Mouse (Mus musculus): ENCODE results near the gene Rasgef1a. TPM values are rescaled to one million over a fixed set of nuclear protein-coding genes. Genes with fewer than 3 reads are reported as not detected.

Gene Rasgef1a
- total and polyA plus RNA-seq, 3 experiments, result 0.18 to 0.37 (median 0.37) TPM

DNA sequence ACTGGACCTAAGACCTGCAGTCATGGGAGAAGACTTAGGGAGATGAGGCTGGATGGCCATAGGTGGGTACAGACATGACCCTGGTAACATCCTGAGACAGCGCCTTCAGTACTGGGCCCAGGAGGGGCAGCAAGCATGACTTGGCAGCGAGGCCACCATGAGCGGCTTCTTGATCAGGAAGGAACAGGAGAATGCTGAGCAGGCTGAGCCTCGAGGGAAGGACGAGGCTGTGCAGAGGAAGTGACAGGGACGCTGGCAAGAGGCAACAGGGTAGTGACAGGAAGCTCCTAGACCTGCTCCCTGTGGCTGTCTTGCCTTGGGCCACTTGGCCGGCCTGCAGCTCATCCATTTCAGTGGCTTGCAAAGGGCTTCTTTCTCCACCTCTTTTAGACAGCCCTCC lies 66.2 kb downstream of the Rasgef1a start:
- no peaks in the 10 kb centered on the region for H3K27me3 ChIP-seq (ENCODE audit: control insufficient read depth, insufficient read depth, low read length)
- TF ChIP-seq EP300 (IDR thresholded peaks at IDR 0.05; ENCODE audit: insufficient read depth, low read depth, low read length), result no peak
- no peak for TF ChIP-seq CTCF (IDR thresholded peaks at IDR 0.05)
- no peak for TF ChIP-seq POLR2A (IDR thresholded peaks at IDR 0.05; ENCODE audit: insufficient read depth, low read depth, low read length)
- intact Hi-C loops (cut with DNase I), result no loop called here
- DNase-seq, result no peak
- H3K36me3 ChIP-seq (ENCODE audit: control insufficient read depth, insufficient read depth, low read length), result no peaks in the 10 kb centered on the region
- 44% methylated on average over 7 of the region's 7 CpGs for WGBS
- no peak overlapping the region for H3K27ac ChIP-seq
- no peak overlapping the region for H3K9ac ChIP-seq (ENCODE audit: low read depth, low read length)
- H3K79me2 ChIP-seq (replicated peaks; ENCODE audit: control insufficient read depth, insufficient read depth, low read length), result no peaks in the 10 kb centered on the region
- no peaks in the 10 kb centered on the region for H3K4me1 ChIP-seq (ENCODE audit: control insufficient read depth, insufficient read depth, low read length)
- no peak overlapping the region for H3K4me3 ChIP-seq

GRCm38 (mm10) chr6:118078751-118079150 lies 67.5 kb downstream of the Rasgef1a start:
- Histone ChIP-seq H3K79me2 (replicated peaks; ENCODE audit: control insufficient read depth, insufficient read depth, low read length) (no peaks in the 10 kb centered on the region), H3K27ac (no peak overlapping the region), H3K4me3 (no peak overlapping the region), H3K27me3 (ENCODE audit: control insufficient read depth, insufficient read depth, low read length) (no peaks in the 10 kb centered on the region), H3K9ac (ENCODE audit: low read depth, low read length) (no peak overlapping the region), H3K36me3 (ENCODE audit: control insufficient read depth, insufficient read depth, low read length) (no peaks in the 10 kb centered on the region), H3K4me1 (ENCODE audit: control insufficient read depth, insufficient read depth, low read length) (no peaks in the 10 kb centered on the region)
- WGBS, result 79% methylated on average over 10 of the region's 10 CpGs
- intact Hi-C loops (cut with DNase I), result no loop called here
- DNase-seq, result no peak
- no peak for TF ChIP-seq POLR2A (IDR thresholded peaks at IDR 0.05; ENCODE audit: insufficient read depth, low read depth, low read length)
- TF ChIP-seq CTCF (IDR thresholded peaks at IDR 0.05), result no peak
- TF ChIP-seq EP300 (IDR thresholded peaks at IDR 0.05; ENCODE audit: insufficient read depth, low read depth, low read length), result no peak

- WGBS, result 69% methylated on average over 3 of the region's 3 CpGs
- H3K27me3 ChIP-seq (ENCODE audit: control insufficient read depth, insufficient read depth, low read length), result no peaks in the 10 kb centered on the region
- H3K36me3 ChIP-seq (ENCODE audit: control insufficient read depth, insufficient read depth, low read length), result no peaks in the 10 kb centered on the region
- TF ChIP-seq EP300 (IDR thresholded peaks at IDR 0.05; ENCODE audit: insufficient read depth, low read depth, low read length), result no peak
- no peak for TF ChIP-seq CTCF (IDR thresholded peaks at IDR 0.05)
- no peak for TF ChIP-seq POLR2A (IDR thresholded peaks at IDR 0.05; ENCODE audit: insufficient read depth, low read depth, low read length)
- H3K27ac ChIP-seq, result no peak overlapping the region
- DNase-seq, result no peak
- H3K9ac ChIP-seq (ENCODE audit: low read depth, low read length), result no peak overlapping the region
- intact Hi-C loops (cut with DNase I), result no loop called here
- H3K79me2 ChIP-seq (replicated peaks; ENCODE audit: control insufficient read depth, insufficient read depth, low read length), result no peaks in the 10 kb centered on the region
- H3K4me1 ChIP-seq (ENCODE audit: control insufficient read depth, insufficient read depth, low read length), result no peaks in the 10 kb centered on the region
- H3K4me3 ChIP-seq, result no peak overlapping the region
Measured at GRCm38 (mm10) chr6:118079292-118079691, 68.1 kb downstream of the Rasgef1a start.

GRCm38 (mm10) chr6:118079762-118080465 lies 68.7 kb downstream of the Rasgef1a start:
- Histone ChIP-seq H3K4me3 (no peak overlapping the region), H3K79me2 (replicated peaks; ENCODE audit: control insufficient read depth, insufficient read depth, low read length) (no peaks in the 10 kb centered on the region), H3K27ac (no peak overlapping the region), H3K4me1 (ENCODE audit: control insufficient read depth, insufficient read depth, low read length) (no peaks in the 10 kb centered on the region), H3K9ac (ENCODE audit: low read depth, low read length) (no peak overlapping the region), H3K36me3 (ENCODE audit: control insufficient read depth, insufficient read depth, low read length) (no peaks in the 10 kb centered on the region), H3K27me3 (ENCODE audit: control insufficient read depth, insufficient read depth, low read length) (no peaks in the 10 kb centered on the region)
- no peak for DNase-seq
- TF ChIP-seq CTCF (IDR thresholded peaks at IDR 0.05), result no peak
- no peak for TF ChIP-seq EP300 (IDR thresholded peaks at IDR 0.05; ENCODE audit: insufficient read depth, low read depth, low read length)
- no peak for TF ChIP-seq POLR2A (IDR thresholded peaks at IDR 0.05; ENCODE audit: insufficient read depth, low read depth, low read length)
- 75% methylated on average over 10 of the region's 10 CpGs for WGBS
- intact Hi-C loops (cut with DNase I), result no loop called here

GRCm38 (mm10) chr6:118080711-118081110 lies 69.5 kb downstream of the Rasgef1a start:
- H3K27me3 ChIP-seq (ENCODE audit: control insufficient read depth, insufficient read depth, low read length), result no peaks in the 10 kb centered on the region
- 80% methylated on average over 4 of the region's 4 CpGs for WGBS
- no peaks in the 10 kb centered on the region for H3K79me2 ChIP-seq (replicated peaks; ENCODE audit: control insufficient read depth, insufficient read depth, low read length)
- no peak overlapping the region for H3K27ac ChIP-seq
- H3K4me3 ChIP-seq, result no peak overlapping the region
- TF ChIP-seq EP300 (IDR thresholded peaks at IDR 0.05; ENCODE audit: insufficient read depth, low read depth, low read length) (no peak), POLR2A (IDR thresholded peaks at IDR 0.05; ENCODE audit: insufficient read depth, low read depth, low read length) (no peak), CTCF (IDR thresholded peaks at IDR 0.05) (no peak)
- H3K9ac ChIP-seq (ENCODE audit: low read depth, low read length), result no peak overlapping the region
- no peaks in the 10 kb centered on the region for H3K4me1 ChIP-seq (ENCODE audit: control insufficient read depth, insufficient read depth, low read length)
- H3K36me3 ChIP-seq (ENCODE audit: control insufficient read depth, insufficient read depth, low read length), result no peaks in the 10 kb centered on the region
- intact Hi-C loops (cut with DNase I), result no loop called here
- no peak for DNase-seq

DNA sequence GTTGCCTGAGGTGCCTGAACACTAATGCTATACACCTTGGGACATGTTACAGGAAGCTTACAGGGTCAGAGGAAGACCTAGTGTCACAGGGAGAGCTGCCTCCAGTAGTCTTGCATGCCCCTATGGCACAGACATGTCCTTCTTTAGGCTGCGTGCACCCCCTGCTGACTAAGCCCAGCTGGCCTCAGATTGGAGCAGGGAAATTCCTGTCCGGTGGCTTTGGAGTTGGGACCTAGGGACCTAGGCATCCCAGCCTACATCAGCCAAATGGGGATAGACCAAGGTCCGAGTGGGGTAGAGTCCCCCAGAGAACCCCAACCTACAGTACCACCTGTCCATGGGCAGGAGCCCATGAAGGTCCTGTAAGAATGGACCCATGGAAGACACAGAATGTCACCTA lies 71.1 kb downstream of the Rasgef1a start:
- Histone ChIP-seq H3K9ac (ENCODE audit: low read depth, low read length) (no peak overlapping the region), H3K27me3 (ENCODE audit: control insufficient read depth, insufficient read depth, low read length) (no peaks in the 10 kb centered on the region), H3K27ac (no peak overlapping the region), H3K4me1 (ENCODE audit: control insufficient read depth, insufficient read depth, low read length) (no peaks in the 10 kb centered on the region), H3K36me3 (ENCODE audit: control insufficient read depth, insufficient read depth, low read length) (no peaks in the 10 kb centered on the region), H3K79me2 (replicated peaks; ENCODE audit: control insufficient read depth, insufficient read depth, low read length) (no peaks in the 10 kb centered on the region), H3K4me3 (no peak overlapping the region)
- intact Hi-C loops (cut with DNase I), result no loop called here
- DNase-seq, result no peak
- TF ChIP-seq EP300 (IDR thresholded peaks at IDR 0.05; ENCODE audit: insufficient read depth, low read depth, low read length) (no peak), POLR2A (IDR thresholded peaks at IDR 0.05; ENCODE audit: insufficient read depth, low read depth, low read length) (no peak), CTCF (IDR thresholded peaks at IDR 0.05) (no peak)
- WGBS, result 73% methylated on average over 3 of the region's 3 CpGs
